ENCODE assay signal across 23 mouse cellular contexts in genomic region chr4:118500792-118501191, GRCm38 (mm10). TPM values are rescaled to one million over a fixed set of nuclear protein-coding genes. Genes with fewer than 3 reads are reported as not detected.
DNase-seq lines count a peak whose midpoint lies in the region; ATAC-seq lines count a peak whose summit lies in the region.
"Had no signal": no experiment of that assay in that cellular context is flagged by ENCODE, and none has a peak within 500 bp of the region (broad histone marks: within the 10 kb centered on the region; RNA-seq: fewer than 3 reads in every experiment).

No protein-coding gene starts in this region.

- H3K36me3 ChIP-seq in heart, embryonic 10.5 days = no peaks in the 10 kb centered on the region
- H3K36me3 ChIP-seq in kidney, embryonic 16.5 days (ENCODE audit: insufficient read depth, low read length) = no peaks in the 10 kb centered on the region
- H3K36me3 ChIP-seq: forebrain, embryonic 10.5 days; liver, embryonic 12.5 days; neural tube, embryonic 12.5 days had no signal

- no peaks in the 10 kb centered on the region for H3K9me3 ChIP-seq in heart, embryonic 10.5 days
- no peaks in the 10 kb centered on the region for H3K9me3 ChIP-seq in kidney, embryonic 16.5 days (ENCODE audit: low read length)
- H3K9me3 ChIP-seq: forebrain, embryonic 10.5 days; liver, embryonic 12.5 days; neural tube, embryonic 12.5 days had no signal

- H3K27ac ChIP-seq in heart, embryonic 10.5 days = no peak overlapping the region
- H3K27ac ChIP-seq in kidney, embryonic 16.5 days (ENCODE audit: low read length) = no peak overlapping the region
- H3K27ac ChIP-seq: forebrain, embryonic 10.5 days; hindbrain, postnatal 0 days; liver, embryonic 12.5 days; neural tube, embryonic 12.5 days; stomach, postnatal 0 days had no signal

- ATAC-seq in kidney, embryonic 16.5 days (ENCODE audit: low FRiP score, low TSS enrichment) = no peak
- ATAC-seq: CD4-positive, CD25-positive, alpha-beta regulatory T cell, adult 4 months; forebrain, postnatal 0 days; hindbrain, postnatal 0 days; intestine, embryonic 16.5 days; liver, embryonic 12.5 days had no signal

- no peak overlapping the region for H3K9ac ChIP-seq in kidney, embryonic 16.5 days (replicated peaks; ENCODE audit: low read length)
- H3K9ac ChIP-seq: forebrain, postnatal 0 days; liver, embryonic 12.5 days; lung, embryonic 14.5 days; neural tube, embryonic 12.5 days had no signal

- WGBS in heart, embryonic 10.5 days = 79% methylated on average over 9 of the region's 9 CpGs
- 64% methylated on average over 9 of the region's 9 CpGs for WGBS in kidney, embryonic 16.5 days

- no peak overlapping the region for H3K4me2 ChIP-seq in kidney, embryonic 16.5 days (replicated peaks; ENCODE audit: low read depth, low read length)
- H3K4me2 ChIP-seq: liver, embryonic 12.5 days; lung, embryonic 14.5 days; neural tube, embryonic 12.5 days had no signal

- peak; percentile 92 for DNase-seq in heart, adult 11 months
- DNase-seq in heart, embryonic 10.5 days (ENCODE audit: low spot score) = no peak
- DNase-seq in kidney, adult 8-10 months = peak; percentile 60 to 63
- peak; percentile 47 for DNase-seq in lung, postnatal 36 days
- DNase-seq in lung, postnatal 14 days = no peak
- DNase-seq in cerebellum, adult 18-20 months = no peak
- DNase-seq: adrenal gland, postnatal 14 days; cerebellum, adult 11 months; cerebellum, postnatal 14 days; forebrain, postnatal 0 days; gastrocnemius, postnatal 36 days; lung, embryonic 14.5 days; midbrain, embryonic 14.5 days; right cerebral cortex, postnatal 14 days; thymus, adult 2 months had no signal

- no peak overlapping the region for H3K4me3 ChIP-seq in heart, embryonic 10.5 days
- H3K4me3 ChIP-seq in kidney, embryonic 16.5 days (ENCODE audit: low read length) = no peak overlapping the region
- H3K4me3 ChIP-seq: forebrain, embryonic 10.5 days; liver, embryonic 12.5 days; neural tube, embryonic 12.5 days had no signal

- no peaks in the 10 kb centered on the region for H3K4me1 ChIP-seq in heart, embryonic 10.5 days
- H3K4me1 ChIP-seq in kidney, embryonic 16.5 days (ENCODE audit: insufficient read depth, low read length) = 0 out of 2 replicates have a peak, but pooled peaks cover 7% of the 10 kb centered on the region
- H3K4me1 ChIP-seq: liver, embryonic 12.5 days; neural tube, embryonic 12.5 days had no signal

- no peaks in the 10 kb centered on the region for H3K27me3 ChIP-seq in heart, embryonic 10.5 days (ENCODE audit: insufficient read depth, poor library complexity, severe bottlenecking)
- no peaks in the 10 kb centered on the region for H3K27me3 ChIP-seq in kidney, embryonic 16.5 days (ENCODE audit: insufficient read depth, low read length)
- H3K27me3 ChIP-seq: liver, embryonic 12.5 days; neural tube, embryonic 12.5 days had no signal

RNA-seq across cellular contexts. Expression of gene Tie1, which starts 10.9 kb away (rescaled TPM):
- polyA plus RNA-seq in heart, embryonic 10.5 days (2016; fragmentation: Nextera tagmentation; extraction: Ambion mirVana) = 36.5 and 54.4 TPM in 2 replicates
- 65.3 and 66.4 TPM in 2 replicates for polyA plus RNA-seq in kidney, embryonic 16.5 days (2015; fragmentation: Nextera tagmentation; extraction: Ambion mirVana)

RNA-seq across cellular contexts. Expression of gene 2610528J11Rik, which starts 26.0 kb away (rescaled TPM):
- 0.70 and 1.7 TPM in 2 replicates for polyA plus RNA-seq in heart, embryonic 10.5 days (2016; fragmentation: Nextera tagmentation; extraction: Ambion mirVana)
- 30.1 and 33.1 TPM in 2 replicates for polyA plus RNA-seq in kidney, embryonic 16.5 days (2015; fragmentation: Nextera tagmentation; extraction: Ambion mirVana)
- polyA plus RNA-seq: CD4-positive, CD25-positive, alpha-beta regulatory T cell, adult 4 months; forebrain, postnatal 0 days; hindbrain, postnatal 0 days; midbrain, embryonic 14.5 days; neural tube, embryonic 12.5 days had no signal

RNA-seq across cellular contexts. Expression of gene Tmem125, which starts 43.1 kb away (rescaled TPM):
- polyA plus RNA-seq in heart, embryonic 10.5 days (2016; fragmentation: Nextera tagmentation; extraction: Ambion mirVana) = 0.32 and 0.69 TPM in 2 replicates
- polyA plus RNA-seq in kidney, embryonic 16.5 days (2015; fragmentation: Nextera tagmentation; extraction: Ambion mirVana) = 8.0 and 8.9 TPM in 2 replicates
- polyA plus RNA-seq: CD4-positive, CD25-positive, alpha-beta regulatory T cell, adult 4 months; midbrain, embryonic 14.5 days had no signal

RNA-seq across cellular contexts. Expression of gene Mpl, which starts 43.5 kb away (rescaled TPM):
- polyA plus RNA-seq in heart, embryonic 10.5 days (2016; fragmentation: Nextera tagmentation; extraction: Ambion mirVana) = 3.9 and 5.5 TPM in 2 replicates
- 0.28 and 0.30 TPM in 2 replicates for polyA plus RNA-seq in kidney, embryonic 16.5 days (2015; fragmentation: Nextera tagmentation; extraction: Ambion mirVana)
- polyA plus RNA-seq: CD4-positive, CD25-positive, alpha-beta regulatory T cell, adult 4 months; forebrain, postnatal 0 days; hindbrain, postnatal 0 days; midbrain, embryonic 14.5 days had no signal

Comparison
In these comparisons a context has a peak if more than half of its experiments do, and no peak if none do; other contexts are left out.
1. DNase-seq: peak in heart, adult 11 months (single experiment), kidney, adult 8-10 months (2 of 2) and lung, postnatal 36 days (single experiment); none in heart, embryonic 10.5 days (single experiment), lung, postnatal 14 days (single experiment) and cerebellum, adult 18-20 months (0 of 2).
2. RNA of gene 2610528J11Rik, which starts 26.0 kb away (polyA plus RNA-seq): 30.1 to 33.1 TPM in kidney, embryonic 16.5 days; 0.70 to 1.7 TPM in heart, embryonic 10.5 days; every median in the first group is over 10 times any median in the second.